Mouse (Mus musculus): ENCODE measurements around the gene Nedd4.

DNA sequence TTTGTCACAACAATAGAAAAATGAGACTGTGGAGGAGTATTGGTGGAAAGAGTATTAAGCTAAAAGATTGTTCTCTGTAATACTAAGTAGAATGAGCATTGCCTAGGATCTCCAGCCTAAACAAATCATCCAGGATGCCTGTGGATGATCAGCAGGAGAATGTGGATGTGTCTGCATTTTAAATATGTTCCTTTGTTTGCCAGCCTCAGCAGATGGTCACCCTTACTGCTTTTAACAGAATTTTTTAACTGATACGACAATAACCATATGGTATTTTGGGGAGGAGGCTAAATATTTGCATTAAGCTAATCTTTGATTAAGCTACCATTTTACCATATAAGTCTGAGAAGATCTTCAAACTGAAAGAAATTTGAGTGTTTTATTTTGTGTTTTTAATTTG lies 34.5 kb upstream of the Nedd4 start:
- TF ChIP-seq POLR2A (IDR thresholded peaks at IDR 0.05; ENCODE audit: insufficient read length, low read depth) (no peak), USF1 (IDR thresholded peaks at IDR 0.05; ENCODE audit: low read depth) (no peak), TCF12 (IDR thresholded peaks at IDR 0.05; ENCODE audit: insufficient read depth, poor library complexity, severe bottlenecking) (no peak), REST (IDR thresholded peaks at IDR 0.05; ENCODE audit: insufficient read depth, insufficient read length) (no peak), MYOG (IDR thresholded peaks at IDR 0.05; ENCODE audit: control insufficient read depth in 1 of 3, insufficient read depth in 1 of 3, insufficient read length in 2 of 3, low read depth in 2 of 3) (no peak), E2F4 (IDR thresholded peaks at IDR 0.05; ENCODE audit: insufficient read depth) (no peak), MAX (IDR thresholded peaks at IDR 0.05; ENCODE audit: low read depth) (no peak), POLR2AphosphoS2 (IDR thresholded peaks at IDR 0.05; ENCODE audit: insufficient read length, low read depth) (no peak), SRF (IDR thresholded peaks at IDR 0.05; ENCODE audit: control insufficient read depth, insufficient read length, low read depth) (no peak)
